Mouse (Mus musculus): ENCODE data around the gene Bicd2. TPM values are rescaled to one million over a fixed set of nuclear protein-coding genes. Genes with fewer than 3 reads are reported as not detected.
A peak's percentile ranks its signal among the peaks of the same experiment; 100 is the strongest.

The Bicd2 gene
- polyA plus RNA-seq, 1 experiment from 2014 or later = 49.9 TPM

DNA sequence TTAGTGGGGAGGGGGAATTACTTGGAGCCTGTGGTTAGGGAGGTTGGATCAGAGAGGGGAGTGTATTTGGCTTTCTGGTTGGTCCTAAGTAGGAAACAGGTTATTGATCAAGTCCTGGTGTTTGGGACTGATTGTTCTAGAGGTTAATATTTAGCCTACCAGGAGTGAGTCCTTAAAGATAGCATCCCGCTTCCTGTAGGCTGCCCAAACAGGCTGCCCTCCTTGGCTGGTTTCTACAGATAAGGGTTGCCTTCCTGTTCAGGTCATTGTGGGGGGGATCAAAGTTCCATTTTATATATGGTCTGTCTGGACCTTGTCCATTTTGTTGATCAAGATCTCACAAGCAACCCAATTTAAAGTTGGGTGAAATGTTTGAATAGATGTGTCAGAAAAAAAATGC is 52.2 kb downstream of the Bicd2 start:
- H3K9me3 ChIP-seq = 0 out of 2 replicates have a peak, but pooled peaks cover 4% of the 10 kb centered on the region
- H3K4me2 ChIP-seq (replicated peaks) = no peak overlapping the region
- H3K9ac ChIP-seq = no peak overlapping the region
- no peaks in the 10 kb centered on the region for H3K27me3 ChIP-seq (replicated peaks)
- peaks cover 8% of the 10 kb centered on the region; the same call in 1 of the 2 replicates for H3K36me3 ChIP-seq
- no peak overlapping the region for H3K27ac ChIP-seq
- no peak for ATAC-seq (ENCODE audit: low FRiP score, low read depth)
- no peaks in the 10 kb centered on the region for H3K4me1 ChIP-seq
- WGBS = 72% methylated on average over 1 of the region's 1 CpGs
- no peak overlapping the region for H3K4me3 ChIP-seq

DNA sequence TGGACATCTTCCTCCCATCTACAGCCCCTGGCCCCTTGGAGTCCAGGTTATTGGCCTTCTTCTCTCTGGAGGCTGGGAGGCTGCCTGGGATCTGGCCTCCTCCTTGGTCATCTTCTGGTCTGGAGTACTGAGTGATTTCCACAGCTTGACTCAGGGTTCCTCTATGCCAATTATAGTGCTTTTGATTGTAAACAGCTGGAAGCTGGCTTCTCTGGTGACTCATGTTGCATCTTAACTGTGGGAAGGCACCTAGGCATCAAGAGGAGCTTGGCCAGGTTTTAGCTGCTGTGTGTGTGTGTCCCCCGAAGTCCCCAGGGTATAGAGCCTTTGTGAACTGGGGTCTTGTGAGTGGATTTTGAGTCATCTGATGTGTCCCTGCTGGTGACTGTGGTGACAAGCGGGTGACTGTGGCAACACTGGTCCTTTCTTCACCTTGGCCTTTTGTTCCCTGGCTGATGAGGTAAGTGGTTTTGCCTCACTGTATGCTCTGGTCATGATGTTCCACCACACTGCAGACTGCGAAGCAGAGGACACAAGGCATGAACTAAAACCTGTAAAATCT is 53.6 kb downstream of the Bicd2 start:
- Histone ChIP-seq H3K4me1 (no peaks in the 10 kb centered on the region), H3K27ac (no peak overlapping the region), H3K36me3 (peaks cover 8% of the 10 kb centered on the region; the same call in 1 of the 2 replicates), H3K9ac (no peak overlapping the region), H3K4me2 (replicated peaks) (no peak overlapping the region), H3K27me3 (replicated peaks) (no peaks in the 10 kb centered on the region), H3K4me3 (no peak overlapping the region), H3K9me3 (0 out of 2 replicates have a peak, but pooled peaks cover 4% of the 10 kb centered on the region)
- 96% methylated on average over 3 of the region's 3 CpGs for WGBS
- ATAC-seq (ENCODE audit: low FRiP score, low read depth) = no peak

GRCm38 (mm10) chr13:49396798-49397197 is 55.4 kb downstream of the Bicd2 start:
- Histone ChIP-seq H3K4me1 (no peaks in the 10 kb centered on the region), H3K4me2 (replicated peaks) (no peak overlapping the region), H3K27me3 (replicated peaks) (no peaks in the 10 kb centered on the region), H3K36me3 (0 out of 2 replicates have a peak, but pooled peaks cover 3% of the 10 kb centered on the region), H3K27ac (no peak overlapping the region), H3K4me3 (no peak overlapping the region), H3K9ac (no peak overlapping the region), H3K9me3 (no peaks in the 10 kb centered on the region)
- no peak for ATAC-seq (ENCODE audit: low FRiP score, low read depth)
- WGBS = 80% methylated on average over 1 of the region's 1 CpGs

- Histone ChIP-seq H3K9ac (no peak overlapping the region), H3K9me3 (no peaks in the 10 kb centered on the region), H3K27ac (no peak overlapping the region), H3K4me3 (no peak overlapping the region), H3K36me3 (0 out of 2 replicates have a peak, but pooled peaks cover 3% of the 10 kb centered on the region), H3K4me2 (replicated peaks) (no peak overlapping the region), H3K27me3 (replicated peaks) (no peaks in the 10 kb centered on the region), H3K4me1 (no peaks in the 10 kb centered on the region)
- ATAC-seq (ENCODE audit: low FRiP score, low read depth) = no peak
- WGBS = 94% methylated on average over 8 of the region's 8 CpGs
Measured at GRCm38 (mm10) chr13:49398191-49398590, 56.8 kb downstream of the Bicd2 start.

DNA sequence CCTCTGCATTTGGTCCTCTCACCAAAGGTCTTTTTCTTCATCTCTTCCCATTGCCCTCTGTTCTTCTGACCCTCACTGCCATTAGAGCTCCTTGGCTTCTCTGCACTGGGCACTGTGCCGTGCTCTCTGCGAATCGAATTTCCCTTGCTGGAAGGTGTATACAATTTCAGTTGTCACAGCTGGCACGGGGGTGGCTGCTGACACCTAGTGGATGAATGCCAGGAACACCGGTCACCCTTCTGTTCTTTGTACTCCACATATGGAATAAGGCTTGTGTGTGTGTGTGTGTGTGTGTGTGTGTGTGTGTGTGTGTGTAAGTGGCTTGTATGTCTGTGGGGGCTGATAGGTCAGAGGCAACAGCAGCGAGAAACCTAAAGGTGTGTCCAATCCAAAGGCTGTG is 58.8 kb downstream of the Bicd2 start:
- Histone ChIP-seq H3K36me3 (no peaks in the 10 kb centered on the region), H3K9me3 (no peaks in the 10 kb centered on the region), H3K9ac (no peak overlapping the region), H3K27me3 (replicated peaks) (no peaks in the 10 kb centered on the region), H3K4me3 (no peak overlapping the region), H3K4me2 (replicated peaks) (no peak overlapping the region), H3K4me1 (no peaks in the 10 kb centered on the region), H3K27ac (no peak overlapping the region)
- WGBS = 80% methylated on average over 6 of the region's 6 CpGs
- 0 out of 2 replicates have a peak, but pooled peaks have one; percentile 44 for ATAC-seq (ENCODE audit: low FRiP score, low read depth)

- Histone ChIP-seq H3K4me3 (no peak overlapping the region), H3K27me3 (replicated peaks) (no peaks in the 10 kb centered on the region), H3K36me3 (no peaks in the 10 kb centered on the region), H3K27ac (no peak overlapping the region), H3K9ac (no peak overlapping the region), H3K9me3 (no peaks in the 10 kb centered on the region), H3K4me1 (no peaks in the 10 kb centered on the region), H3K4me2 (replicated peaks) (no peak overlapping the region)
- 85% methylated on average over 2 of the region's 2 CpGs for WGBS
- no peak for ATAC-seq (ENCODE audit: low FRiP score, low read depth)
Measured at GRCm38 (mm10) chr13:49402628-49403027, 61.2 kb downstream of the Bicd2 start.

GRCm38 (mm10) chr13:49407795-49408194 is 66.4 kb downstream of the Bicd2 start:
- no peak for ATAC-seq (ENCODE audit: low FRiP score, low read depth)
- Histone ChIP-seq H3K9ac (no peak overlapping the region), H3K9me3 (no peaks in the 10 kb centered on the region), H3K36me3 (no peaks in the 10 kb centered on the region), H3K4me1 (no peaks in the 10 kb centered on the region), H3K27ac (no peak overlapping the region), H3K27me3 (replicated peaks) (no peaks in the 10 kb centered on the region), H3K4me3 (no peak overlapping the region), H3K4me2 (replicated peaks) (no peak overlapping the region)

DNA sequence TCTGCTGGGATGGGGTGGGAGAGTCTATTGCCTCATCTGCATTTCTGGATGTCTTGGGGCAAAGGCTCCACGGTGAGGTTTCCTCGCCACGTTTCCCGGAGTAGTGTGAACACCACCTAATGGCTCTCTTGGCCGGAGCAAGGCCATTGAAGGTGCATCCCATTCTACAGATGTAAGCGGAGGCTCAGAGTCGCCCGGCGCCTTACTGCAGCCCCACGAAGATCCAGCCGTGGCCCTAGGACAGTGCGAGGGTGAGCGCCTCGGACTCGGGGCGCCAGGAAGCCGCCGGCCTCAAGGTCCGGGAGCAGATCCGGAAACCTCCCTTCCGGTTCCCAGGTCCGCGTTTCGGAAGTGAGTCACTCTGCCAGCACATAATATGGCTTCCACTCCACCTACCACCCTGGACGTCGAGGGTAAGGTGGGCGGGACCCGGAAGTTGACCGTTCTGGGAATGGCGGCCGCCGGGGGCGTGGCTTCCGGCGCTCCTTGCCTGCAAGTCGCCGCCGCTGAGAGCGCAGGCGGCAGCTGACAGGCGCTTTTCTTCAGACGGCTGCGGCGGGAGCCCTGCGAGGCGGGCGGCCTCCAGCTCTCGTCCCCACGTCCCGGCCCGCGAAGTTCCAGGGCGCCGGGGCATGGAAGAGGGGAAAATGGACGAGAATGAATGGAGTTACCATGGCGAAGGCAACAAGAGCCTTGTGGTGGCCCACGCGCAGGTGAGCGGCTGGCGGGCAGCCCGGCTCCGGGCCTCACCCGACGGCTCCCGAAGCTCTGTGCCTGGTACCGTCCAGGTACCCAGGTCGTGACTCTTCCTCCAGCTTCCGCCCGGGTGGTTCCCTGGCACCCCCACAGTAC is 79.6 kb downstream of the Bicd2 start, which contains the start of gene Ippk:
Gene Ippk, plus strand, starts transcription at position 496 of the 852 bp plus-strand sequence.
- H3K9me3 ChIP-seq = no peaks in the 10 kb centered on the region
- WGBS = under 1% methylated on average over 69 of the region's 69 CpGs

GRCm38 (mm10) chr13:49421606-49421917 is 80.2 kb downstream of the Bicd2 start:
- H3K4me1 ChIP-seq = peaks cover 20% of the 10 kb centered on the region
- H3K4me2 ChIP-seq (replicated peaks) = peak overlapping the region; percentile 99
- H3K9ac ChIP-seq = peak overlapping the region; percentile 84
- no peaks in the 10 kb centered on the region for H3K27me3 ChIP-seq (replicated peaks)
- 1% methylated on average over 15 of the region's 15 CpGs for WGBS
- ATAC-seq (ENCODE audit: low FRiP score, low read depth) = peak; percentile 61; the same call in 1 of the 2 replicates
- H3K4me3 ChIP-seq = peak overlapping the region; percentile 80
- H3K36me3 ChIP-seq = no peaks in the 10 kb centered on the region; the same call in 1 of the 2 replicates
- no peak overlapping the region for H3K27ac ChIP-seq
- H3K9me3 ChIP-seq = no peaks in the 10 kb centered on the region

More for the DNA sequence above, 79.6 kb downstream of the Bicd2 start, which contains the start of gene Ippk:
- peak; percentile 98 for ATAC-seq (ENCODE audit: low FRiP score, low read depth)
- peak within 1 kb of the TSS; percentile 99 for H3K4me2 ChIP-seq (replicated peaks)
- H3K36me3 ChIP-seq = no peaks in the 10 kb centered on the region; the same call in 1 of the 2 replicates
- H3K27me3 ChIP-seq (replicated peaks) = no peaks in the 10 kb centered on the region
- peak within 1 kb of the TSS; percentile 84 for H3K9ac ChIP-seq
- no peak within 1 kb of the TSS for H3K27ac ChIP-seq
- peak within 1 kb of the TSS; percentile 80 for H3K4me3 ChIP-seq
- peaks cover 20% of the 10 kb centered on the region for H3K4me1 ChIP-seq

GRCm38 (mm10) chr13:49421959-49422358 is 80.6 kb downstream of the Bicd2 start:
- no peaks in the 10 kb centered on the region; the same call in 1 of the 2 replicates for H3K36me3 ChIP-seq
- H3K4me3 ChIP-seq = peak overlapping the region; percentile 80
- H3K27me3 ChIP-seq (replicated peaks) = no peaks in the 10 kb centered on the region
- no peaks in the 10 kb centered on the region for H3K9me3 ChIP-seq
- no peak overlapping the region for H3K27ac ChIP-seq
- no peak for ATAC-seq (ENCODE audit: low FRiP score, low read depth)
- peak overlapping the region; percentile 99 for H3K4me2 ChIP-seq (replicated peaks)
- 30% methylated on average over 4 of the region's 4 CpGs for WGBS
- H3K9ac ChIP-seq = peak overlapping the region; percentile 84
- peaks cover 20% of the 10 kb centered on the region for H3K4me1 ChIP-seq

DNA sequence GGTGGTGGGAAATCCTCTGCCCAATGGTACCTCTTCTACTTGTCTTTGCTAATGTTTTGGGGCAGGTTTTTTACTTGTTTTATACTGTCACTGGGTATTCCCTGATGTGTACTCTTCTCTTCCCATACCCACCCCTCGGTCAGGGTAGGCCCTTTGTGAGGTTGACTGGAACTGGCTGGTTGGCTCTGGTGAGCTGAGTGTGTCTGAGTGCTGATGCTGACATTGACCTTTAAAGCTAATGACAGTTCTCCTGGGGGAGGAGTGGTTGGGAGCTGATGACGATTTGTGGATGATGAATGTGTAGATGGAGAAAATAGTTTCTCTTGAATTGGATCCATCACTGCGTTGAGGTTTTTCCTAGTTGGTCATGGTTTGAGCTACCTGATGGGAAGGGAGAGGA is 85.4 kb downstream of the Bicd2 start:
- Histone ChIP-seq H3K4me2 (replicated peaks) (no peak overlapping the region), H3K4me3 (no peak overlapping the region), H3K27me3 (replicated peaks) (no peaks in the 10 kb centered on the region), H3K27ac (no peak overlapping the region), H3K9me3 (no peaks in the 10 kb centered on the region), H3K36me3 (no peaks in the 10 kb centered on the region; the same call in 1 of the 2 replicates), H3K9ac (no peak overlapping the region), H3K4me1 (peaks cover 23% of the 10 kb centered on the region)
- no peak for ATAC-seq (ENCODE audit: low FRiP score, low read depth)
- WGBS = 93% methylated on average over 3 of the region's 3 CpGs

DNA sequence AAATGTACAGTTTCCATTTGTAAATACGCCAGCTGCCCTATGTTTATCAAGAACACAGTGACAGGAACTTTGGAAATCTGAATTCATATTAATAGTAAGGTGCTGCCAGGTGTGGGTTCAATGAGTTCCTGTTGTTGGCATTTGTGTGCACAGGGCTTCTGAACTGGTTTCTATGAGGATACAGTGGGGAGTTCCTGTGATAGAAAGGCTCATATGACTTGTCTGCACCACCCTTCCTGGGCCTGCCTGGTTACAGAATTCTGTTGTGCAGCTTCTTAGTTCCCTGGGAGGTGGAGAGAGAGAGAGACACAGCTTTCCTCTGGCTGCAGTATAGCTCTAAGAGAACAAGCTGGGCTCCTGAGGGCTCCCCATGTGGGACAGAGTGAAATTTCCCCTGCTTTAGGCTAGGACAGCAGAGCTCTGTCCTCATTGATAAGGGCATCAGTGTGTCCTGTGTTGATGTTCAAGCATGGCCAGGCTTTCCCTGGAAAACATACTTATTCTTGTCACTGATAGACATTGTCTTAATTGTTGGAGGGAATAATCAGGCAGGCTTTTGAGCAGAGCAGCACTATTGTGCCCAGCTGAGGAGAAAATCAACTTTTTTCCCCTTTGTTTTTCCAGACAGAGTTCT is 86.8 kb downstream of the Bicd2 start:
- no peak for ATAC-seq (ENCODE audit: low FRiP score, low read depth)
- Histone ChIP-seq H3K4me1 (peaks cover 9% of the 10 kb centered on the region), H3K9ac (no peak overlapping the region), H3K9me3 (no peaks in the 10 kb centered on the region), H3K36me3 (peaks cover 13% of the 10 kb centered on the region; the same call in 1 of the 2 replicates), H3K27ac (no peak overlapping the region), H3K4me2 (replicated peaks) (no peak overlapping the region), H3K4me3 (no peak overlapping the region), H3K27me3 (replicated peaks) (no peaks in the 10 kb centered on the region)
- 87% methylated on average over 1 of the region's 1 CpGs for WGBS
